Mouse (Mus musculus): ENCODE measurements at regions not wholly inside any gene's neighbourhood (a gene's known extent, or its start where the extent isn't known, plus 50 kb on each side); places are given as distances from the start of the nearest gene placed in this dataset.

DNA sequence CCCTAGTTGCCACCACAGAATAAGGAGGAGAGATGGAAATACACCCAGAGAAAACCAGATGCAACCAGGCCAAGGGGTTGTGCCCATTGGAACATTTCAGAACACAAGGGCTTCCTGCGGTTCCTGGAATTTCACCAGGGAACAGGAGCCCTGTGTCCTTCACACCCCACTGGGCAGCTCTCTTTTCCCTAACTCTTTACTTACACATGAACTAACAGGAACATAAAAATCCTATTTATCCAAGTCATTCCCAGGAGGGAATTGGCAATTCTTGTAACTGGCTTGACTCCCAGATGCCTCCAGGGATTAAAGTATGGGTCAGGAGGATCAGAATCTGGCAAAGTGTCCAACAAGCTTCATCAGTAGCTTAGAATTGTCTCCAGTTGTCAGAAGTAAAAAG is 62.2 kb upstream of the Glycam1 start:
- peak in 1 of 2 experiments; percentile 21 for DNase-seq (ENCODE audit: extremely low spot score in 1 of 2, low spot score in 1 of 2)

Data from frontal cortex, adult 2 months (tissue).